Mouse (Mus musculus) embryonic fibroblast, embryonic 13.5 days (primary cell): Measurements from ENCODE around the gene Clstn2.

Source experiments
- CTCF ChIP-seq: IDR thresholded peaks from 2 replicates; pipeline ENCODE4 v1.5.1; 2011; ENCODE audit warnings: mild to moderate bottlenecking, control low read depth, low read length, moderate library complexity, borderline replicate concordance; ENCODE audit not compliant: insufficient read depth
- POLR2A ChIP-seq: IDR thresholded peaks from 2 replicates; pipeline ENCODE4 v1.6.1; 2011; ENCODE audit warnings: low read depth, mild to moderate bottlenecking, control low read depth, low read length, moderate library complexity

DNA sequence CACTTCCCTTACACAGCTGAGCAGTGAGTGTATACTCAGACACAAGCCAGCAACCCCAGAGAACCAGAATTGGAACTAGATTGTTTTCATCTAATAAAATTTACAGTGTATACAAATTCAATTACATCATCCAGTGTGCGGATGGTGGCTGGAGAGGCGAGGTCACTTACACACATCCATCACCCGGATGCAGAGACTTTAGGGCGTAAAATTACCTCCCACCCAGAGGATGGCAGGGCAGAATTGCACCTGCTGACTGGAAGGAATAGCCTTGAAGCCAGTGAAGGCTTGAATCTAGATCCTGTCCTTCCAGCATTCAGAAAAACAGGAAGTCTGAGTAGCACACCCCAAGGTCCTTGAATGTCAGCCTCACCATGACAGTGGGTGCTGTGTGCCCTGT, 113.7 kb downstream of the Clstn2 start:
- TF ChIP-seq POLR2A (no peak), CTCF (no peak)
